Mouse (Mus musculus) liver, embryonic 14.5 days (tissue): Measurements from ENCODE around the gene Pqbp1.
A peak's percentile ranks its signal among the peaks of the same experiment; 100 is the strongest.

Source experiments
- CTCF ChIP-seq: IDR thresholded peaks from 2 replicates; pipeline ENCODE4 v1.5.1; 2016; ENCODE audit warnings: antibody characterized with exemption, low read depth, control low read depth
- EP300 ChIP-seq: IDR thresholded peaks from 2 replicates; pipeline ENCODE4 v1.6.1; 2016; ENCODE audit warnings: antibody characterized with exemption, low read depth

GRCm38 (mm10) chrX:7854578-7854977 is 44.5 kb downstream of the Pqbp1 start:
- no peak for TF ChIP-seq EP300
- peak; percentile 61 for TF ChIP-seq CTCF
